Mouse (Mus musculus): ENCODE results near the gene Ranbp17. TPM values are rescaled to one million over a fixed set of nuclear protein-coding genes. Genes with fewer than 3 reads are reported as not detected.
A peak's percentile ranks its signal among the peaks of the same experiment; 100 is the strongest.

Gene Ranbp17
- polyA plus RNA-seq, 1 experiment from 2014 or later = 9.8 TPM

- Histone ChIP-seq H3K4me2 (ENCODE audit: low read depth, severe bottlenecking) (no peak overlapping the region), H3K36me3 (ENCODE audit: control insufficient read depth, insufficient read depth, low read length) (no peaks in the 10 kb centered on the region), H3K4me3 (ENCODE audit: low read depth, low read length) (no peak overlapping the region), H3K9me3 (ENCODE audit: control insufficient read depth, low read length) (no peaks in the 10 kb centered on the region), H3K4me1 (ENCODE audit: control insufficient read depth, insufficient read depth, low read length) (no peaks in the 10 kb centered on the region), H3K27me3 (ENCODE audit: control insufficient read depth, insufficient read depth, low read length) (no peaks in the 10 kb centered on the region), H3K9ac (ENCODE audit: low read length) (no peak overlapping the region), H3K27ac (replicated peaks; ENCODE audit: low read depth, low read length) (no peak overlapping the region)
- ATAC-seq (ENCODE audit: insufficient number of reproducible peaks, low FRiP score, low TSS enrichment, low read depth) = no peak
- 13% methylated on average over 9 of the region's 9 CpGs for WGBS
- peak; percentile 73 for DNase-seq (ENCODE audit: low spot score)
Observed at GRCm38 (mm10) chr11:33170489-33170888, 343.1 kb downstream of the Ranbp17 start.

GRCm38 (mm10) chr11:33162998-33163506, 350.5 kb downstream of the Ranbp17 start, which contains the start of gene Npm1:
Gene Npm1, minus strand, starts transcription at chr11:33163206.
- ATAC-seq (ENCODE audit: insufficient number of reproducible peaks, low FRiP score, low TSS enrichment, low read depth) = peak; percentile 96
- H3K27ac ChIP-seq (replicated peaks; ENCODE audit: low read depth, low read length) = peak within 1 kb of the TSS; percentile 68
- peaks cover 6% of the 10 kb centered on the region for H3K36me3 ChIP-seq (ENCODE audit: control insufficient read depth, insufficient read depth, low read length)
- H3K4me2 ChIP-seq (ENCODE audit: low read depth, severe bottlenecking) = peak within 1 kb of the TSS; percentile 91
- DNase-seq (ENCODE audit: low spot score) = peak; percentile 100
- 2% methylated on average over 49 of the region's 49 CpGs for WGBS
- H3K4me3 ChIP-seq (ENCODE audit: low read depth, low read length) = peak within 1 kb of the TSS; percentile 82
- no peaks in the 10 kb centered on the region for H3K9me3 ChIP-seq (ENCODE audit: control insufficient read depth, low read length)
- no peaks in the 10 kb centered on the region for H3K4me1 ChIP-seq (ENCODE audit: control insufficient read depth, insufficient read depth, low read length)
- peak within 1 kb of the TSS; percentile 91 for H3K9ac ChIP-seq (ENCODE audit: low read length)
- H3K27me3 ChIP-seq (ENCODE audit: control insufficient read depth, insufficient read depth, low read length) = no peaks in the 10 kb centered on the region

GRCm38 (mm10) chr11:33162211-33162997, 351.1 kb downstream of the Ranbp17 start:
- Histone ChIP-seq H3K9ac (ENCODE audit: low read length) (peak overlapping the region; percentile 91), H3K9me3 (ENCODE audit: control insufficient read depth, low read length) (no peaks in the 10 kb centered on the region), H3K27me3 (ENCODE audit: control insufficient read depth, insufficient read depth, low read length) (no peaks in the 10 kb centered on the region), H3K4me2 (ENCODE audit: low read depth, severe bottlenecking) (peak overlapping the region; percentile 91), H3K4me1 (ENCODE audit: control insufficient read depth, insufficient read depth, low read length) (no peaks in the 10 kb centered on the region), H3K36me3 (ENCODE audit: control insufficient read depth, insufficient read depth, low read length) (peaks cover 6% of the 10 kb centered on the region), H3K27ac (replicated peaks; ENCODE audit: low read depth, low read length) (peak overlapping the region; percentile 60), H3K4me3 (ENCODE audit: low read depth, low read length) (peak overlapping the region; percentile 82)
- WGBS = 3% methylated on average over 52 of the region's 53 CpGs
- DNase-seq (ENCODE audit: low spot score) (peak; percentile 84), ATAC-seq (ENCODE audit: insufficient number of reproducible peaks, low FRiP score, low TSS enrichment, low read depth) (peak; percentile 57)

Other genes with a start within 250 kb of the Ranbp17 start
- gene Gm12117, start 237.0 kb downstream of the Ranbp17 start, polyA plus RNA-seq (2014; fragmentation: Nextera tagmentation; extraction: Ambion mirVana) = not detected in 2 replicates
- gene Gabrp, start 65.2 kb upstream of the Ranbp17 start, polyA plus RNA-seq (2014; fragmentation: Nextera tagmentation; extraction: Ambion mirVana) = 3.5 and 5.0 TPM in 2 replicates
- gene D130052B06Rik, start 85.6 kb upstream of the Ranbp17 start, polyA plus RNA-seq (2014; fragmentation: Nextera tagmentation; extraction: Ambion mirVana) = 0.07 TPM in 1 of 2 replicates, not detected in the other